Mouse (Mus musculus): ENCODE data around the gene Pth2. TPM values are rescaled to one million over a fixed set of nuclear protein-coding genes. Genes with fewer than 3 reads are reported as not detected.

Pth2 gene
- polyA plus RNA-seq, 1 experiment from 2014 or later = 0.71 TPM

DNA sequence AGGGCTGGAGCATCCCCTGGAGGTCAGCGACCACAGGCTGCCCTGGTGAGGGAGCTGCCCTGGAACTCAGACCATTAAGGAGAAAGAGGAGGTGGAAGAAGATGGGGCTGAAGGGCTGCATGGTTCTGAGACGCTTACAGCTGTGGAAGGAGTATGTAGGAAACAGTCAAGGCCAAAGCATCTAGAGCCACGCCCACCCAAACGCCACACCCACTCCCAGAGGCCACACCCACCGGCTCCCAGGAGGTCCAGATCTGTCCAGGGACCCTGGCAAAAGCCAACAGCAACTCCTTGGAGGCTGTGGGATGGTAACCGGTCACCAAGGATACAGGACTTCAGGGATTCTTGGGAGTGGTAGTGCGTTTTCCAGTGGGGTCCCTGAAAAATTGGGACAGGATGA lies 2.2 kb upstream of the Pth2 start:
- WGBS = 26% methylated on average over 7 of the region's 7 CpGs
- H3K4me1 ChIP-seq (replicated peaks) = peaks cover 35% of the 10 kb centered on the region
- no peak for ATAC-seq (ENCODE audit: low FRiP score, low read depth)

DNA sequence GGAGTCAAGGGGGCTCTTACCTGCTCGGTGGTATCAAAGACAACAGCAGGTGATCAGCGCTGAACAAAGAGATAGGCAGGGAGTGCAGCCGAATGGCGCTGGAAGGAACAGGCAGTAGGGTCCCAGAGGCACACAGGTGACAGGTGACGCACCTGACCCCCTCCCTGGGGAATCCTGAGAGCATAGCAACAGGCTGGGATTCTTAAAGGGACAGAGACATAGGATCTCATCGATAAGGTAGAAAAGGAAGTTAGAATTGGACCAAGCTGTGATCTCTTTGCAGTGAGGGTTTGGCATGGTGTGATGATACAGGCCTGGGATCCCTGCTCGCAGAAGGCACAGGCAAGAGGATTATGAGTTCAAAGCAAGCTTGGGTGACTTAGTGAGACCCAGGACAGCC lies 1.3 kb upstream of the Pth2 start, which contains the start of gene Gfy:
Gfy (minus strand) TSS at position 101 of the 400 bp plus-strand sequence.
- Histone ChIP-seq H3K36me3 (no peaks in the 10 kb centered on the region), H3K27ac (replicated peaks) (no peak within 1 kb of the TSS), H3K4me2 (no peak within 1 kb of the TSS), H3K4me3 (no peak within 1 kb of the TSS), H3K9ac (no peak within 1 kb of the TSS), H3K9me3 (no peaks in the 10 kb centered on the region), H3K4me1 (replicated peaks) (peaks cover 35% of the 10 kb centered on the region), H3K27me3 (peaks cover 99% of the 10 kb centered on the region)
- WGBS = 27% methylated on average over 7 of the region's 7 CpGs
- no peak for ATAC-seq (ENCODE audit: low FRiP score, low read depth)

More for the DNA sequence above, 2.2 kb upstream of the Pth2 start:
- no peak overlapping the region for H3K27ac ChIP-seq (replicated peaks)
- no peak overlapping the region for H3K9ac ChIP-seq
- no peak overlapping the region for H3K4me2 ChIP-seq
- H3K4me3 ChIP-seq = no peak overlapping the region
- no peaks in the 10 kb centered on the region for H3K36me3 ChIP-seq
- H3K9me3 ChIP-seq = no peaks in the 10 kb centered on the region
- H3K27me3 ChIP-seq = peaks cover 97% of the 10 kb centered on the region

GRCm38 (mm10) chr7:45181540-45181939 lies 745 bp downstream of the Pth2 start:
- H3K9ac ChIP-seq = no peak overlapping the region
- H3K36me3 ChIP-seq = no peaks in the 10 kb centered on the region

GRCm38 (mm10) chr7:45182199-45182601 lies 1.4 kb downstream of the Pth2 start:
- ATAC-seq (ENCODE audit: low FRiP score, low read depth) = peak; percentile 86
- Histone ChIP-seq H3K36me3 (no peaks in the 10 kb centered on the region), H3K4me1 (replicated peaks) (peaks cover 18% of the 10 kb centered on the region), H3K9me3 (no peaks in the 10 kb centered on the region), H3K27me3 (peaks cover 89% of the 10 kb centered on the region), H3K4me2 (peak overlapping the region; percentile 67), H3K4me3 (peak overlapping the region; percentile 41), H3K27ac (replicated peaks) (no peak overlapping the region), H3K9ac (no peak overlapping the region)
- under 1% methylated on average over 33 of the region's 34 CpGs for WGBS

More at GRCm38 (mm10) chr7:45181540-45181939, 745 bp downstream of the Pth2 start:
- Histone ChIP-seq H3K27me3 (peaks cover 94% of the 10 kb centered on the region), H3K4me2 (peak overlapping the region; percentile 67), H3K9me3 (no peaks in the 10 kb centered on the region), H3K4me3 (peak overlapping the region; percentile 41), H3K4me1 (replicated peaks) (peaks cover 19% of the 10 kb centered on the region), H3K27ac (replicated peaks) (no peak overlapping the region)
- WGBS = 4% methylated on average over 29 of the region's 35 CpGs
- ATAC-seq (ENCODE audit: low FRiP score, low read depth) = no peak

- no peak overlapping the region for H3K27ac ChIP-seq (replicated peaks)
- peak overlapping the region; percentile 41 for H3K4me3 ChIP-seq
- peak overlapping the region; percentile 67 for H3K4me2 ChIP-seq
- no peak overlapping the region for H3K9ac ChIP-seq
- WGBS = 12% methylated on average over 11 of the region's 11 CpGs
- no peaks in the 10 kb centered on the region for H3K36me3 ChIP-seq
- peaks cover 85% of the 10 kb centered on the region for H3K27me3 ChIP-seq
- no peak for ATAC-seq (ENCODE audit: low FRiP score, low read depth)
- H3K4me1 ChIP-seq (replicated peaks) = peaks cover 18% of the 10 kb centered on the region
- H3K9me3 ChIP-seq = no peaks in the 10 kb centered on the region
These were observed 1.8 kb downstream of the Pth2 start for GRCm38 (mm10) chr7:45182606-45183005.

DNA sequence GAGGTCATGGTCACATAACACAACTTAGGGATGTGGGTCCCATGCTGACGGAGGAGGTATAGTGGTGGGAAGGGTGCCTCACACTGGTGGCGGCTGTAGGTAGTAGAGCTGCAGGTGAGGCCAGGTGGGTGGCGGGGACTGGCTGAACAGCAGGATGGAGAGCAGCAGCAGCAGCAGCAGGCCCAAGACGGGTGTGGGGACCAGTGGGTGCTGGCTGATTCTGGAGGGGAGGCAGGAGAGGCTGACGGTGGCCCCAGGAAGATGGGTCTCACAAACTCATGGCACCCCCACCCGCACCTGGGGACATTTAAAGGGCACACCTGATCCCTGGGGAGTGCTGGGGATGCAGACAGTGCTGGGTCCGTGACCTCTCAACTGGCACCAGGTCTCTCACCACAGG lies 2.9 kb downstream of the Pth2 start:
- Histone ChIP-seq H3K4me1 (replicated peaks) (peaks cover 18% of the 10 kb centered on the region), H3K9me3 (no peaks in the 10 kb centered on the region), H3K27ac (replicated peaks) (no peak overlapping the region), H3K9ac (no peak overlapping the region), H3K36me3 (no peaks in the 10 kb centered on the region), H3K27me3 (peaks cover 81% of the 10 kb centered on the region), H3K4me3 (no peak overlapping the region), H3K4me2 (no peak overlapping the region)
- 68% methylated on average over 7 of the region's 7 CpGs for WGBS
- no peak for ATAC-seq (ENCODE audit: low FRiP score, low read depth)

DNA sequence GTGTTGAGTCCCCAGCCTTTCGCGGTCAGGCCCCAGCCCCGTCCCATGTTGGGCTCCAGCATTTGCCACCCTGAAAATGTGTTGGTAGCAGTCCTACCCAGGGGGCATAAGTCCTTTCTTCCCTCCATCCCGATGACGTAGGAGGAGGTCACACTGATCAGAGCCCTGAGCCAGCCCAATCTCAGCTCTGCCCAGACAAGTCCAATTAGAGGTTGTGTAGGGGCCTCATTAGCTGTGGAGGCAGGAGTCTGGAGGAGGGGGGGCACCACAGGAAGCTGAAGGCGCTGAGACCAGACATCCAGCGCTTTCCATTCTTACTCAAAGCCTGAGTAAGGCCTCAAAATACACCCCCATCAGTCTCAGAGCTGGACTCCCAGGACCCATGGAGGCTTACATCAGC lies 5.1 kb downstream of the Pth2 start:
- 71% methylated on average over 7 of the region's 7 CpGs for WGBS
- Histone ChIP-seq H3K9me3 (no peaks in the 10 kb centered on the region), H3K27me3 (peaks cover 61% of the 10 kb centered on the region), H3K36me3 (no peaks in the 10 kb centered on the region), H3K9ac (no peak overlapping the region), H3K27ac (replicated peaks) (no peak overlapping the region), H3K4me2 (no peak overlapping the region), H3K4me3 (no peak overlapping the region), H3K4me1 (replicated peaks) (peaks cover 17% of the 10 kb centered on the region)
- ATAC-seq (ENCODE audit: low FRiP score, low read depth) = no peak

DNA sequence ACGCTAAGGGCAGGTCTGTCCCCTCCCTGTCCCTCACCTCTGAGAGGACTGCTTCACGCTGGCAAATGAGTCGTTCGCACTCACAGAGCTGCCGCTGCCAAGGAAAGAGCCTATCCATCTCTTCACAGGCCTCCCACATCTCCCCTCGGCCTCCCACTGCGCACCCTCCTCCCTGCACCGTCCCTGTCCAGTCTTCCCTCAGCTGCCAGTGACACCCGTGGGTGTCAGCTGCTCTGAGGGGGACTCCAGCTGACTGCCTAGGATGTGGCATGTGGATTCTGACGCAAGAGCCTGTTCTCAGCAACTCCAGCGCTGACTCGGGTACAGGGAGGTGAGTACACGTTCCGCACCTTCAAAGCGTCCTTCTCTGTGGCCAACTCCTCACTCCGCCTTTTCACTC lies 8.8 kb downstream of the Pth2 start:
- Histone ChIP-seq H3K4me1 (replicated peaks) (0 out of 2 replicates have a peak, but pooled peaks cover 3% of the 10 kb centered on the region), H3K36me3 (no peaks in the 10 kb centered on the region), H3K9ac (no peak overlapping the region), H3K9me3 (no peaks in the 10 kb centered on the region), H3K27me3 (peaks cover 24% of the 10 kb centered on the region; the same call in 1 of the 2 replicates), H3K4me2 (no peak overlapping the region), H3K27ac (replicated peaks) (no peak overlapping the region), H3K4me3 (no peak overlapping the region)
- ATAC-seq (ENCODE audit: low FRiP score, low read depth) = no peak
- WGBS = 53% methylated on average over 16 of the region's 16 CpGs

DNA sequence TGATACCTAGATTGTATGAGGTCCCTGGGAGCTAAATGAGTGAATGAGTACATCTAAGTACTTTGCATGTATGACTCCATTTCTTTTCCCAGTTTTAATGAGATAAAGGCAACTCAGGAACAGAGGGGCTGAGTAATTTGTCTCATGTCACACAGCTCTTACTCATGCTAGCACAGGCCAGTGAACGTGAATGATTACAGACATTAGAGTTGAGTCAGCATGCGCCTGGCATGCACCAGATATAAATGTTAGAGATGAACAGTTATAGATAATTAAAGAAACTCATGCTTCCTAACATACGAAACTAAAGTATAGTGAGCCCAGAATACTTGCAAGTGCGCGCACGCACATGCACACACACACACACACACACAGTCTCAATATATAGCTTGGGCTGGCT lies 9.4 kb downstream of the Pth2 start:
- no peak overlapping the region for H3K4me3 ChIP-seq
- 90% methylated on average over 6 of the region's 6 CpGs for WGBS
- no peaks in the 10 kb centered on the region for H3K36me3 ChIP-seq
- no peaks in the 10 kb centered on the region for H3K9me3 ChIP-seq
- H3K27me3 ChIP-seq = peaks cover 23% of the 10 kb centered on the region; the same call in 1 of the 2 replicates
- no peak for ATAC-seq (ENCODE audit: low FRiP score, low read depth)
- no peak overlapping the region for H3K9ac ChIP-seq
- no peak overlapping the region for H3K27ac ChIP-seq (replicated peaks)
- 0 out of 2 replicates have a peak, but pooled peaks cover 3% of the 10 kb centered on the region for H3K4me1 ChIP-seq (replicated peaks)
- H3K4me2 ChIP-seq = no peak overlapping the region

DNA sequence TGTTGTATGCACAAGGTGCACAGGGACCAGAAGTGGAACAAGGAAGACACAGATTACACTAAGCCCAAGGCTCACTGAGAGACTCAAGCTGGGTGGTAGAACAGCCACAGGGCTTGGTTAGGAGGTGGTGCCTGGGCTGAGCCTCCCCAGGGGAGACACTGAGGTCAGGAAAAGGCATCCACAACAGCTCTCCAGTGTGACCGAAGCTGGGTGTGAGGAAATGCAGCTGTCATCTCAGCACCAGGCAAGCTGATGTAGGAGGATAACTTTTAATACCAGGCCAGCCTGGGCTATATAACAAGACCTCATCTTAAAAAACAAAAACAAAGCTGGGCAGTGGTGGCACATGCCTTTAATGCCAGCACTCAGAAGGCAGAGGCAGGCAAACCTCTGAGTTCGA lies 10.4 kb downstream of the Pth2 start:
- H3K27me3 ChIP-seq = 0 out of 2 replicates have a peak, but pooled peaks cover 14% of the 10 kb centered on the region
- WGBS = 64% methylated on average over 2 of the region's 2 CpGs
- no peak overlapping the region for H3K9ac ChIP-seq
- no peak overlapping the region for H3K4me2 ChIP-seq
- H3K4me3 ChIP-seq = no peak overlapping the region
- no peak for ATAC-seq (ENCODE audit: low FRiP score, low read depth)
- no peak overlapping the region for H3K27ac ChIP-seq (replicated peaks)
- H3K9me3 ChIP-seq = no peaks in the 10 kb centered on the region
- H3K4me1 ChIP-seq (replicated peaks) = 0 out of 2 replicates have a peak, but pooled peaks cover 3% of the 10 kb centered on the region
- no peaks in the 10 kb centered on the region for H3K36me3 ChIP-seq

- H3K4me2 ChIP-seq = no peak overlapping the region
- no peaks in the 10 kb centered on the region for H3K9me3 ChIP-seq
- H3K27me3 ChIP-seq = 0 out of 2 replicates have a peak, but pooled peaks cover 9% of the 10 kb centered on the region
- H3K36me3 ChIP-seq = no peaks in the 10 kb centered on the region
- H3K4me3 ChIP-seq = no peak overlapping the region
- 0 out of 2 replicates have a peak, but pooled peaks cover 3% of the 10 kb centered on the region for H3K4me1 ChIP-seq (replicated peaks)
- ATAC-seq (ENCODE audit: low FRiP score, low read depth) = no peak
- H3K27ac ChIP-seq (replicated peaks) = no peak overlapping the region
- no peak overlapping the region for H3K9ac ChIP-seq
- WGBS = 24% methylated on average over 8 of the region's 8 CpGs
These were observed 11.1 kb downstream of the Pth2 start for GRCm38 (mm10) chr7:45191803-45192363.

- 85% methylated on average over 7 of the region's 7 CpGs for WGBS
- H3K27me3 ChIP-seq = 0 out of 2 replicates have a peak, but pooled peaks cover 9% of the 10 kb centered on the region
- H3K4me1 ChIP-seq (replicated peaks) = 0 out of 2 replicates have a peak, but pooled peaks cover 3% of the 10 kb centered on the region
- no peak overlapping the region for H3K9ac ChIP-seq
- H3K4me3 ChIP-seq = no peak overlapping the region
- no peaks in the 10 kb centered on the region for H3K36me3 ChIP-seq
- no peaks in the 10 kb centered on the region for H3K9me3 ChIP-seq
- no peak for ATAC-seq (ENCODE audit: low FRiP score, low read depth)
- no peak overlapping the region for H3K4me2 ChIP-seq
- no peak overlapping the region for H3K27ac ChIP-seq (replicated peaks)
These were observed 12.0 kb downstream of the Pth2 start for GRCm38 (mm10) chr7:45192585-45193310.

Measured in hindbrain, embryonic 15.5 days (tissue).